Mouse (Mus musculus): ENCODE results near the gene Gid8.
A peak's percentile ranks its signal among the peaks of the same experiment; 100 is the strongest.

Gid8 gene

GRCm38 (mm10) chr2:180748904-180749303 is 39.0 kb downstream of the Gid8 start:
- no peak for DNase-seq (ENCODE audit: low spot score)

GRCm38 (mm10) chr2:180754976-180755688 is 45.2 kb downstream of the Gid8 start:
- DNase-seq (ENCODE audit: low spot score): no peak

GRCm38 (mm10) chr2:180755896-180756295 is 46.0 kb downstream of the Gid8 start:
- DNase-seq (ENCODE audit: low spot score): peak; percentile 81

- DNase-seq (ENCODE audit: low spot score): peak; percentile 62
Observed at GRCm38 (mm10) chr2:180756786-180757185, 46.9 kb downstream of the Gid8 start.

- peak; percentile 58 for DNase-seq (ENCODE audit: low spot score)
Observed at GRCm38 (mm10) chr2:180758513-180759263, 48.8 kb downstream of the Gid8 start.

GRCm38 (mm10) chr2:180764986-180765385 is 55.1 kb downstream of the Gid8 start:
- no peak for DNase-seq (ENCODE audit: low spot score)

- no peak for DNase-seq (ENCODE audit: low spot score)
Observed at GRCm38 (mm10) chr2:180765713-180766112, 55.8 kb downstream of the Gid8 start.

Data from embryo, embryonic 10.5 days (tissue).